Mouse (Mus musculus): ENCODE data around the gene Dedd2. TPM values are rescaled to one million over a fixed set of nuclear protein-coding genes. Genes with fewer than 3 reads are reported as not detected.

Dedd2 gene
- polyA plus RNA-seq, 2 experiments = 9.4 to 11.1 TPM

DNA sequence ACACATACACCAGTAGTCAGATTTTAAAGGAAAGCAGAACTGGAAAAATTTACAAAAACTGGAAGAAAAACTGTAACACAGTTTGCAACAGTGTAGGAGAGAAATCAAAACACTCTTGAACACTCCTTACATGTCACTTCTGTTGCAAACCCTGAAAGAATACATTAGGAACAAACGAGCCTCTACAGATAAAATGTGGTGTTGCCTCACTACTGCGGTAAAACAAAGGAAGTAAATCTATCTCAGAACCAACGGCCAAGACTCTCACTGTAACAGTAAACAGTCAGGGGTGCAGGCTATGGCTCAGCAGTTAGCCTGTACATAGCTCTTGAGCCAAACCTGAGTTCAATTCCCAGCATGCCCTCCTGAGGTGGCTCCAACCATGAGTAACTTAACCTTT is 7.3 kb downstream of the Dedd2 start:
- Histone ChIP-seq H3K27me3 (ENCODE audit: control insufficient read depth, insufficient read depth, low read length) (no peaks in the 10 kb centered on the region), H3K4me2 (replicated peaks; ENCODE audit: low read depth, low read length, severe bottlenecking) (no peak overlapping the region), H3K4me3 (replicated peaks; ENCODE audit: low read length) (no peak overlapping the region), H3K9ac (ENCODE audit: low read depth, low read length, severe bottlenecking) (no peak overlapping the region), H3K36me3 (ENCODE audit: control insufficient read depth, insufficient read depth, low read length) (peaks cover 37% of the 10 kb centered on the region), H3K4me1 (ENCODE audit: control insufficient read depth, insufficient read depth, low read length) (no peaks in the 10 kb centered on the region), H3K9me3 (ENCODE audit: control insufficient read depth, low read length) (no peaks in the 10 kb centered on the region), H3K27ac (replicated peaks; ENCODE audit: low read depth, low read length) (no peak overlapping the region)
- ATAC-seq (ENCODE audit: low FRiP score, low read depth) = no peak
- no peak for TF ChIP-seq POLR2A (IDR thresholded peaks at IDR 0.05; ENCODE audit: borderline replicate concordance, extremely low read depth, insufficient read depth, insufficient read length)
- DNase-seq (ENCODE audit: low spot score) = no peak
- 82% methylated on average over 3 of the region's 3 CpGs for WGBS

- Histone ChIP-seq H3K4me2 (replicated peaks; ENCODE audit: low read depth, low read length, severe bottlenecking) (no peak overlapping the region), H3K27ac (replicated peaks; ENCODE audit: low read depth, low read length) (no peak overlapping the region), H3K27me3 (ENCODE audit: control insufficient read depth, insufficient read depth, low read length) (no peaks in the 10 kb centered on the region), H3K9ac (ENCODE audit: low read depth, low read length, severe bottlenecking) (no peak overlapping the region), H3K4me3 (replicated peaks; ENCODE audit: low read length) (no peak overlapping the region), H3K9me3 (ENCODE audit: control insufficient read depth, low read length) (no peaks in the 10 kb centered on the region), H3K4me1 (ENCODE audit: control insufficient read depth, insufficient read depth, low read length) (no peaks in the 10 kb centered on the region), H3K36me3 (ENCODE audit: control insufficient read depth, insufficient read depth, low read length) (peaks cover 44% of the 10 kb centered on the region)
- 83% methylated on average over 4 of the region's 4 CpGs for WGBS
- TF ChIP-seq POLR2A (IDR thresholded peaks at IDR 0.05; ENCODE audit: borderline replicate concordance, extremely low read depth, insufficient read depth, insufficient read length) = no peak
- no peak for ATAC-seq (ENCODE audit: low FRiP score, low read depth)
- DNase-seq (ENCODE audit: low spot score) = no peak
Observed at GRCm38 (mm10) chr7:25210482-25210881, 9.9 kb downstream of the Dedd2 start.

DNA sequence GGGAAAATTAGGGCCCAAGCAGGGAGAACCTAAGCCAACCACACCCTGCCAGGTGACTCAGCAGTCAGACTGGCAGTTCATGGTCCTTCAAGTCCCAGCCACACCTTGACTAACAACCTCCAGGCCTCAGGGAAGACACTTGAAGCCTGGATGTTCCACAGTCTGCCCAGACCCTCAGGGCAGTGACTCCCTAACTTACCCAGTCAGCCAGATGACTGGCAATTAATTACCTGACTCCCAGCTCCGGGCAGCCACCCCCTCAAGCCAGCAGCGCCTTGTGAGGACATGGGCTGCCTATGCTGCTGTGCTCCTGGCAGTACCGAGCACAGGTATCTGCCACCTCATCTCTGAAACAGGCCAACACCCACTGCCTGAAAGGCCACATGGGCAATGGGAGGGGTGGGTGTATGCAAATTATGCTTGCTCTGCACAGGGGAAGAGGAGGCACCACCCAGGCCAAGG is 11.2 kb downstream of the Dedd2 start:
- WGBS = 63% methylated on average over 3 of the region's 3 CpGs

GRCm38 (mm10) chr7:25206094-25206830 is 14.2 kb downstream of the Dedd2 start:
- ATAC-seq (ENCODE audit: low FRiP score, low read depth) = no peak
- Histone ChIP-seq H3K4me3 (replicated peaks; ENCODE audit: low read length) (no peak overlapping the region), H3K9ac (ENCODE audit: low read depth, low read length, severe bottlenecking) (no peak overlapping the region), H3K4me1 (ENCODE audit: control insufficient read depth, insufficient read depth, low read length) (no peaks in the 10 kb centered on the region), H3K9me3 (ENCODE audit: control insufficient read depth, low read length) (no peaks in the 10 kb centered on the region), H3K27ac (replicated peaks; ENCODE audit: low read depth, low read length) (no peak overlapping the region), H3K27me3 (ENCODE audit: control insufficient read depth, insufficient read depth, low read length) (no peaks in the 10 kb centered on the region), H3K4me2 (replicated peaks; ENCODE audit: low read depth, low read length, severe bottlenecking) (no peak overlapping the region), H3K36me3 (ENCODE audit: control insufficient read depth, insufficient read depth, low read length) (peaks cover 49% of the 10 kb centered on the region)
- no peak for TF ChIP-seq POLR2A (IDR thresholded peaks at IDR 0.05; ENCODE audit: borderline replicate concordance, extremely low read depth, insufficient read depth, insufficient read length)
- 83% methylated on average over 15 of the region's 16 CpGs for WGBS
- no peak for DNase-seq (ENCODE audit: low spot score)

More for the DNA sequence above, 11.2 kb downstream of the Dedd2 start:
- no peak overlapping the region for H3K27ac ChIP-seq (replicated peaks; ENCODE audit: low read depth, low read length)
- H3K9ac ChIP-seq (ENCODE audit: low read depth, low read length, severe bottlenecking) = no peak overlapping the region
- DNase-seq (ENCODE audit: low spot score) (no peak), ATAC-seq (ENCODE audit: low FRiP score, low read depth) (no peak)
- peaks cover 39% of the 10 kb centered on the region for H3K36me3 ChIP-seq (ENCODE audit: control insufficient read depth, insufficient read depth, low read length)
- no peak overlapping the region for H3K4me3 ChIP-seq (replicated peaks; ENCODE audit: low read length)
- H3K4me1 ChIP-seq (ENCODE audit: control insufficient read depth, insufficient read depth, low read length) = no peaks in the 10 kb centered on the region
- H3K27me3 ChIP-seq (ENCODE audit: control insufficient read depth, insufficient read depth, low read length) = no peaks in the 10 kb centered on the region
- no peak for TF ChIP-seq POLR2A (IDR thresholded peaks at IDR 0.05; ENCODE audit: borderline replicate concordance, extremely low read depth, insufficient read depth, insufficient read length)
- H3K4me2 ChIP-seq (replicated peaks; ENCODE audit: low read depth, low read length, severe bottlenecking) = no peak overlapping the region
- no peaks in the 10 kb centered on the region for H3K9me3 ChIP-seq (ENCODE audit: control insufficient read depth, low read length)

- H3K9me3 ChIP-seq (ENCODE audit: control insufficient read depth, low read length) = no peaks in the 10 kb centered on the region
- H3K4me2 ChIP-seq (replicated peaks; ENCODE audit: low read depth, low read length, severe bottlenecking) = no peak overlapping the region
- H3K9ac ChIP-seq (ENCODE audit: low read depth, low read length, severe bottlenecking) = no peak overlapping the region
- H3K4me1 ChIP-seq (ENCODE audit: control insufficient read depth, insufficient read depth, low read length) = no peaks in the 10 kb centered on the region
- H3K4me3 ChIP-seq (replicated peaks; ENCODE audit: low read length) = no peak overlapping the region
- DNase-seq (ENCODE audit: low spot score) = no peak
- 81% methylated on average over 16 of the region's 16 CpGs for WGBS
- no peaks in the 10 kb centered on the region for H3K27me3 ChIP-seq (ENCODE audit: control insufficient read depth, insufficient read depth, low read length)
- no peak overlapping the region for H3K27ac ChIP-seq (replicated peaks; ENCODE audit: low read depth, low read length)
- no peak for ATAC-seq (ENCODE audit: low FRiP score, low read depth)
- peaks cover 42% of the 10 kb centered on the region for H3K36me3 ChIP-seq (ENCODE audit: control insufficient read depth, insufficient read depth, low read length)
- no peak for TF ChIP-seq POLR2A (IDR thresholded peaks at IDR 0.05; ENCODE audit: borderline replicate concordance, extremely low read depth, insufficient read depth, insufficient read length)
Observed at GRCm38 (mm10) chr7:25205355-25206093, 14.9 kb downstream of the Dedd2 start.

All from limb, embryonic 14.5 days (tissue).